Mouse (Mus musculus): ENCODE results near the gene H2-DMb1.

DNA sequence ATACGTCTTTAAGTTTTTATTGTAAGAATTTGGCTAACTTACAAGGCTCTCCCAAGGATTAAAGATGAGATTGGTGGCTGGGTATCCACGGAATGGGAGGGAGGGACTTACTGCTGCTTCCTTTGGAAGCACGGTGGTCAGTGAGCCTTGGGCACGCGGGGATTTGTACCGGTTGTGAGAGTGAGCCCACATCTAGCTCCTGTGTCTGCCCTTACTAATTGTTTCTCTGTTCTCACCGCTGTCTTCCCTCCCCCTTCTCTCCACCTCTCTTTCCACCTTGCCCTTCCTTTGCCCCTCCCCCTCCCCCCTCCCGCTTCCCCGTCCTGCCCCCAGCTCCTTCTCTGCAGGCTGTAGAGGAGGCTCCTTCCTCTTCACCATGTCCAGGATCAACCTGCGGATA lies 55.5 kb downstream of the H2-DMb1 start:
- TF ChIP-seq CTCF (IDR thresholded peaks at IDR 0.05; ENCODE audit: low read depth) (no peak), EP300 (optimal IDR thresholded peaks at IDR 0.05) (no peak)

Data from stomach, postnatal 0 days (tissue).